Comparison of ENCODE assay signal across 34 mouse cellular contexts in the genomic region with DNA sequence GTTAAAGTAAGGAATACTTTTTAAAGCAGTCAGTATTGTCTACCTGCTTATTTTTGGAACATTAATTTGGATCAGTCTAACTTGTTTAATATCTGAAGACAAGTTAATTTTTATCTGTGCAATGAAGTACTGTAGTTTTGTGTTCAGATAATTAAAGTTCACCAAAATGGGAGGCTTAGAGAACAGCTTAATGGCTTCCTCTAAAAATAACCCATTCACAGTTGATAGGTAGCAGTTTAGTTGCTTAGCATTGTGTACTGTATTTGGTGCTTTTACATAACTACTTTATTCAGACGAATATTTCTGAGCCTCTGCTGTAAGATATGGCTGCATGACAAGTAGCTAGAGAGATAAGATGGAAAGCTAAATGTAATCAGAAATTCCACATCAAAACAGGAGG.
"Had no signal": no experiment of that assay in that cellular context is flagged by ENCODE, and none has a peak within 500 bp of the region (broad histone marks: within the 10 kb centered on the region; RNA-seq: fewer than 3 reads in every experiment).

No protein-coding gene starts in this region.

- ATAC-seq: hindbrain, embryonic 16.5 days; hindbrain, postnatal 0 days; inflammation-experienced regulatory T-cells, adult 6 months; intestine, embryonic 15.5 days; intestine, embryonic 16.5 days; intestine, postnatal 0 days had no signal

- H3K4me1 ChIP-seq: heart, embryonic 10.5 days; heart, embryonic 15.5 days; hindbrain, embryonic 10.5 days; hindbrain, embryonic 12.5 days; hindbrain, embryonic 15.5 days; intestine, embryonic 15.5 days; kidney, embryonic 15.5 days had no signal

- H3K4me2 ChIP-seq: heart, embryonic 11.5 days; heart, embryonic 12.5 days; heart, embryonic 13.5 days; heart, embryonic 15.5 days; hindbrain, embryonic 12.5 days; hindbrain, embryonic 13.5 days; hindbrain, embryonic 14.5 days; hindbrain, embryonic 15.5 days; intestine, embryonic 15.5 days; kidney, embryonic 15.5 days had no signal

- H3K36me3 ChIP-seq: heart, embryonic 15.5 days; hindbrain, embryonic 13.5 days; hindbrain, embryonic 15.5 days; intestine, embryonic 15.5 days had no signal

- H3K9me3 ChIP-seq: heart, embryonic 10.5 days; heart, embryonic 12.5 days; heart, embryonic 13.5 days; heart, embryonic 15.5 days; hindbrain, embryonic 10.5 days; hindbrain, embryonic 12.5 days; hindbrain, embryonic 13.5 days; hindbrain, embryonic 15.5 days; intestine, embryonic 15.5 days; kidney, embryonic 15.5 days had no signal

- H3K27ac ChIP-seq: heart, embryonic 10.5 days; heart, embryonic 13.5 days; heart, embryonic 15.5 days; hindbrain, embryonic 10.5 days; hindbrain, embryonic 12.5 days; hindbrain, embryonic 13.5 days; hindbrain, embryonic 14.5 days; hindbrain, embryonic 15.5 days; hindbrain, postnatal 0 days; intestine, embryonic 15.5 days; kidney, embryonic 15.5 days; kidney, postnatal 0 days; left cerebral cortex, adult 2 months had no signal

- H3K9ac ChIP-seq: heart, embryonic 12.5 days; heart, embryonic 13.5 days; heart, embryonic 15.5 days; hindbrain, embryonic 12.5 days; hindbrain, embryonic 13.5 days; hindbrain, embryonic 14.5 days; hindbrain, embryonic 15.5 days; intestine, embryonic 15.5 days; kidney, embryonic 15.5 days had no signal

- H3K4me3 ChIP-seq: heart, embryonic 10.5 days; heart, embryonic 12.5 days; heart, embryonic 13.5 days; heart, embryonic 15.5 days; hindbrain, embryonic 10.5 days; hindbrain, embryonic 12.5 days; hindbrain, embryonic 13.5 days; hindbrain, embryonic 15.5 days; intestine, embryonic 15.5 days; kidney, embryonic 15.5 days; left cerebral cortex, adult 2 months had no signal

- H3K27me3 ChIP-seq: heart, embryonic 12.5 days; heart, embryonic 13.5 days; heart, embryonic 15.5 days; hindbrain, embryonic 12.5 days; hindbrain, embryonic 13.5 days; hindbrain, embryonic 15.5 days; intestine, embryonic 15.5 days; kidney, embryonic 15.5 days had no signal

- DNase-seq: heart, postnatal 10 days; heart, postnatal 14 days; heart, postnatal 36 days; heart, postnatal 4 days; kidney, adult 11 months; kidney, adult 18-20 months; kidney, adult 2 months; kidney, adult 8-10 months; kidney, postnatal 10 days; kidney, postnatal 14 days; kidney, postnatal 25 days; kidney, postnatal 36 days; kidney, postnatal 4 days; layer of hippocampus, adult 9-11 months; layer of hippocampus, postnatal 36 days had no signal
